Mouse (Mus musculus): ENCODE results near the gene Stard13.

The Stard13 gene

DNA sequence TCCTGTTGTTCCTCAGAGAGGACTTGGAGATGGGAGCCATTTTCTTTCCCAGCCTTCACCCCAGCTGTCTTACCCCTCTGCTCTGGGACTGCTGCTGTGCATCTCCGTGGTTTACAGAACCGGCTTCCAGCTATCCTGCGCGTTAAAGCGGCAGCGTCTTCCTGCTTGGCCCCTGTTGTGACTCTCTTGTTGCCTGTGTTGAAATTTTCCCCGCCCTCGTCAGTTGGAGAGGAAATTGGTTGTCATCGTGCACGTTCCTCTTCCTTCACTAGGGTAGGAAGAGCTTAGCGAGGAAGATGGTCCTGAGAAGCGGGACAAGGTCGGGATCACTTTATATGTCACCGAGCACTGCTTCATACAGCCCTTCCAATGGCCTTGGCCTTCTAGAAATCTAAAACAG, 212.8 kb downstream of the Stard13 start:
- DNase-seq (ENCODE audit: low read depth), result no peak

DNA sequence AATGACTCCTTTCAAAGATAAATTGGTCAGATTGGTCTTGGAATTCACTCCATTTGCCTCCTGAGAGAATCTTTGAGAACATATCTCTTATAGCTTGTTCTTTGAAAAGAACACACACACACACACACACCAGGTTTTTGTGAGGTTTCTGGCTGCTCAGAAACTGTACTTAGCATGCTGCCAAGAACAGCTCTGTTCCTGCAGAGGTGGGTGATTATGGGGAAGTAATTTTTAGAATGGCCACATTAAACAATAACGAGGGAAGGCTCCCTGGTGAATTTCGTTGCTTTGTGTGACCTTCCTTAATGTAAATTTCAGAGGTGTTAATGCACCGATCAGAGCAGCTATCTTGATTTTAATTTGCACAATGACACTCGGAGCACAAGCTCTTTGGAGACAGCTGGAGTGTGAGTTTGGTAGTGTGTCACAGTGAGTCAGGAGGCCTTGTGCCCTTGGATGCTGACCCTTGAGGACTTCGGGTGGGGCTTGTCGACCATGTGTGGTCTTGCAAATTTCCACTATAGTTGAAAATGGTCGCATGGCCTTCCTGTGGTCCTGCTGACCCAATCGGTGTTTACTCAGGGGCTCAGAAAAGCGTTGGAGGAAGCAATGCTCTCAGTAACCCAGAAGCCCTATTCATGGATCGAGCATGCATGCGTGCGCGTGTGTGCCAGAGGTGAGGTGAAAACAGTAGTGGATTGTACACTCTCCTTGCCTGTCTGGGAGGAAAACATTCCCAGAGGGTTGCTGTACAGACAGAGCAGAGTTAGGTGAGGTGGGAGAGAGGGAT, 213.4 kb downstream of the Stard13 start:
- DNase-seq (ENCODE audit: low read depth), result no peak

DNA sequence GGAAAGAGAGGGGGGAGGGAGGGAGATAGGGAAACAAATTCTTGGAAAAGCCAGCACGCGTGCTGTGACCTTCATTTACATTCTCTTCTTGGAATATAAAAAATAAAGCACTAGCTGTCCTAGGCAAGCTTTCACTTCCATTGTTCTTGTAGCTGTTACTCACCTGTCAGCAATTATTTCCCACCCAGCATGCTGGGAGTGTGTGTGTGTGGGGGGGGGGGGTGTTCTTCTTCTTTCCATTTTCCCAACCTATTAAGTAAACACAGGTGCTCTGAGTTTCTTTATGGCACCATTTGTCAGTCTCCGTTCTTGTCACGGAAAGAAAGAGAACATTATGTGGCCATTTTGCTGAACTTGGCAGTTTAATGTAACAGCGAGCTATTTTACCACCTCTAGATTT, 214.7 kb downstream of the Stard13 start:
- DNase-seq (ENCODE audit: low read depth), result no peak

- DNase-seq (ENCODE audit: low read depth), result no peak
Measured at GRCm38 (mm10) chr5:151018450-151018849, 215.2 kb downstream of the Stard13 start.

DNA sequence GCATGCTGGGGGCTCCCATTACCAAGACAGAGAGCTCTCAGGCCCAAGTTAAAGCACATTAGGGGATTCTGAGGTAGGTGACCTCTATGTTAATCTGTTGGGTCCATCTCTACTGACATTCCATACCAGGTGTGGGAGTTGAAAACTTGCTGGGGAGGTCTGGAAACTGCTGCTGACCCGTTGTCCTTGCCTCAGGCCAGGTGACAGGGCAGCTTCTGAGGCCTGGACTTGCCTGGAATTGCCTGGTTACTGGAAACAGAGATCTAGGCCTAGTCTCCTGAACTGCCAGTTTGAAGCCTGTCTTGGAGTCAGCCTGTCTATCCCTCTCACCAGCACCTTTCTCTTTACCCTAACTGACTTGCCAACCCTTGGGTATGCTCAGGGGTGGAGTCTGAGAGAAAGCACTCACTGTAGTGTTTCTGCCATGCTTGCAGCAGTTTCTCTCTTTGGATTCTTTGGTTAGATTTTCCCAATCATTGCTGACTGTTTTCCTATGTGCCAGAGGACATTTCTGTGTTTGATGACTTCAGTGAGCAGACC, 229.3 kb downstream of the Stard13 start:
- DNase-seq (ENCODE audit: low read depth), result no peak

- DNase-seq (ENCODE audit: low read depth), result no peak
Measured at GRCm38 (mm10) chr5:151002051-151002450, 231.6 kb downstream of the Stard13 start.

DNA sequence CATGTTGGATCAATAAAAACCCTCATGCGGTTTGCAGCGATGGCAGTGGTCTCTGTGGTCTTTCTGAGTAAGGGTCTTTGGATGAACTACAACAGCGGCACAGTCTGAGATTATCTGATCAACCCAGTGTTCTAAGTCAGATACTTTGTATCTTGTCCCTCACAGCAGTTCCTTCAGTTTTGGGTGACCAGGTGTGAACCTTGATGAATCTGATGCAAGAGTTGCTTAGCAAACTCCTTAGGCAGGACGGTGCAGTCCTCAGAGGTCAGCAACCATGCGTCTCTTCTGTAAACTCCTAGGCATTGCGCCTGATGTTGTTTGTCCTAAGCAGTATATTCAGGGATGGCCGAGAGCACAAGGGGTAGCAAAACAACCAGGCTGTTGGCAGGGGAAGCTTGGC, 232.5 kb downstream of the Stard13 start:
- no peak for DNase-seq (ENCODE audit: low read depth)

DNA sequence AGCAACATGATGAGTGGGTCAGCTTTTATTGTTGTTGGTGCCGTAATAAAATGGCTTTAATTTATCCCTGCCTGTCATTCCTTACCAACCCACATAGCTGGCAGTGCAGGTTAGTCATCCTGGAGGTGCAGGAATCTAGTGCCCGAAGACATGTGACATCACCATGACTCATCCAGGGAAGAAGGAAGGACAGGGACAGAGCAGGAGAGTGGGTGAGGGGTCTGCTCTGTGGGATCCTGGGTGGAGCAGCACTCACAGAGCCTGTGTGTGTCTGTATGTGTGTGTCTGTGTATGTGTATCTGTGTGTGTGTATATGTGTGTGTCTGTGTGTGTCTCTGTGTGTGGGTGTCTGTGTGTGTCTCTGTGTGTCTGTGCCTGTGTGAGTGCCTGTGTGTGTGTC, 237.1 kb downstream of the Stard13 start:
- DNase-seq (ENCODE audit: low read depth), result no peak

DNA sequence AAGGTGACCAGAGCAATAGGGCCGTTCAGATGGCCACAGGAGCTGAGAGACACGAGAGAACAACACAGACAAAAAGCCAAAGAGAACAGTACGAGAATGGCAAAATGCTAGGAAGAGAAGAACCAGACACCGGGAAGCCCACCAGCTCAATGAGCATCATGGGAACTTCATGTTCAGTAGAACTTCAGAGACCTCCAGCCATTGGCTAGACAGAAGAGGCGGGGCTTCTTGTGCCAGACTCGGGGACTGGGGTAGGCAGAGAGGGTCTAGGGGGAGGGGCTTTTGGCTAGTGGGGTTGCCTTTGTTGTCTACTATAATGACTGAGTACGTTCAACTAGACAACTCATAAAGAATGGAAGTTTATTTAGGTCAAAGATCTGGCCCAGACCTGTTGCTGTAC, 239.5 kb downstream of the Stard13 start:
- DNase-seq (ENCODE audit: low read depth), result no peak

Data from induced T-regulatory cell, adult 2 months (primary cell).